Mouse (Mus musculus): ENCODE measurements around the gene Glb1l3.

DNA sequence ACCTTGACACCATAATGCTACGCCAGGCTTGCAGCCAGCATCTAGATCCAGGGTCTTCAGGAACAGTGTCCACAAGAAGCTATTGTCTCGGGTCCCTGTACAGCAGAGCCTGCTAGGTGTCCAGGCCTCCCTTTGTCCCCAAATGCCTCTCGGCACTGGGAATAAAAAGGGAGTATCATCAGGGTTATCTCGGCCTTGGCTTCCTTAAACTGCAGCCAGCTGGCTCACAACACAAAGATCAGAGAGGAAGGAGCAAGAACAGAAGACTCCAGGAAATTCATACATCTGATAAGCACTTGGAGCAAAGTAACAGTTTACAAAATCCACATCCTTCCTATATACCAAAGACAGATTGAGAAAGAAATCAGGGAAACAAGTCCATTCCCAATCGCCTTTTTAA, at the start of gene Glb1l3:
- TF ChIP-seq CTCF (IDR thresholded peaks at IDR 0.05; ENCODE audit: low read depth, low read length) (no peak), POLR2A (IDR thresholded peaks at IDR 0.05; ENCODE audit: extremely low read depth, insufficient read depth, low read length) (no peak)
